Mouse (Mus musculus): ENCODE measurements around the gene Tm4sf19.

DNA sequence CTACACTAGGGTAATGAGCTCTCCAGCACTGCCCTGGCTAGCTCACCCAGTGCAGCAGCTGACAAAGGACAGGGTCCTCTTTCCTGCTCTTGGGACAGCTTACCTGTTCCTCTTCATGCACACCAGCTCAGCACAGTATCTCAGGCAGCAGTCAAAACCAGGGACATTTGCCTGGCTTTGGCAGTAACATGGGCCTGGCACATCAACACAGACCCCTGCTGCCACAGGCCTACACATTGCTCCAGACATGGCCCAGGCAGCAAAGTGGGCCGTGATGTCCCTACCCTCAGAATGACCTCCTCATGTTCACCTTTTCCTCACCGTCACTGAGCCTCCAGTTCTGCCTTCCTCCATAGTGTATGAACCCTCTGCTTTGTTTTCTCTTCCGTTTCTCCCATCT lies 49.5 kb upstream of the Tm4sf19 start:
- TF ChIP-seq EP300 (IDR thresholded peaks at IDR 0.05; ENCODE audit: low read depth) (no peak), CTCF (IDR thresholded peaks at IDR 0.05; ENCODE audit: low read depth) (no peak)

Data from liver, postnatal 0 days (tissue).